Mouse (Mus musculus): ENCODE data around the gene Xkr7. TPM values are rescaled to one million over a fixed set of nuclear protein-coding genes. Genes with fewer than 3 reads are reported as not detected.

The Xkr7 gene
- polyA plus RNA-seq (2016; fragmentation: Nextera tagmentation; extraction: Ambion mirVana) = 0.36 and 0.38 TPM in 2 replicates

DNA sequence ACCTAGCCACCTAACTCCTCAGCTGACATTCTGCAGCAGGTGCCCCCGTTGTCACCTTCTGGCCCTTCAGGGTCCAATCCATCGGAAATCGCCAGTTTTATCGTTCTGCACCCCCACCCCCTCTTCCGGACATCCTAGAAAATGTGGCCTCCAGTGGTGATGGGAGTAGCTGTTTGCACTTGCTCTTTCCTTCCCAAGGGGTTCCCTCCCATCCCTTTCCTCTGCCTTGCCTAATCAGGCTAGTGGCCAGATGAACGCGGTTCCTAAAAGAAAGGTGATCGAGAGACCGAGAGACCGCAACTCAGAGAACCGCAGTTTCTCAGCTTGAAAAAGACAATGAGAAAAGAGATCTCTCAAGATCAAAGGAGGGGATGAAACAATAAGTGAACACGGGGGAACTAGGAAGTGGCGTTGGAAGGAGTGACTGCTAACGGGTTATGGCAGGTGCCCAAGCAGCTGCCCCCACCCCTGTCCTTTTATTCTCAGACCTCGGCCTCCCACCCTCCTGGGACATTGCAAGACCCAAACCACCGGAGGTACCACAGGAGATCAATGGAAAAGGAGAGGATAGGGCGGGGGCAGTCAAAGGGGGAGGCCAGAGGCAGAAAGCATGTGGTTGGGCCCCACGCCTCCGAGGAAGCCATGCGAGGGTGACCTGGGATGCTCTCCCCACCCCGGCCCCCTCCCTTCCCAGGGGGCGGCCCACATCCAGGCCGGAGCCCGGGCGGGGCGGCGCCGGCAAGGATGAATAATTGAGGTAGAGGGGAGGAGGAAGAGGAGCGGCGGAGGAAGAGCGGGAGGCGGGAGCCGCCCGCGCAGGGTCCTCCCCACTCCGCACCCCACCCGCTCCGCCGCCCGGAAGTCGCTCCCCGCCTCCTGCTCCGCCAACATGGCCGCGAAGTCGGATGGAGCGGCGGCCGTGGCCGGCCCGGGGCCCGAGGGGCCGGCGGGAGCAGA lies at the start of gene Xkr7:
Xkr7 (plus strand) TSS at position 727 of the 957 bp plus-strand sequence.
- WGBS = 1% methylated on average over 53 of the region's 54 CpGs
- H3K4me1 ChIP-seq = peaks cover 18% of the 10 kb centered on the region
- no peaks in the 10 kb centered on the region for H3K36me3 ChIP-seq (replicated peaks)
- H3K9me3 ChIP-seq = no peaks in the 10 kb centered on the region
- no peak for DNase-seq (ENCODE audit: low spot score)
- H3K27me3 ChIP-seq (replicated peaks; ENCODE audit: low read depth, poor library complexity, severe bottlenecking) = peaks cover 77% of the 10 kb centered on the region
- H3K4me3 ChIP-seq = peak within 1 kb of the TSS; percentile 64
- H3K27ac ChIP-seq (replicated peaks) = peak within 1 kb of the TSS; percentile 30

DNA sequence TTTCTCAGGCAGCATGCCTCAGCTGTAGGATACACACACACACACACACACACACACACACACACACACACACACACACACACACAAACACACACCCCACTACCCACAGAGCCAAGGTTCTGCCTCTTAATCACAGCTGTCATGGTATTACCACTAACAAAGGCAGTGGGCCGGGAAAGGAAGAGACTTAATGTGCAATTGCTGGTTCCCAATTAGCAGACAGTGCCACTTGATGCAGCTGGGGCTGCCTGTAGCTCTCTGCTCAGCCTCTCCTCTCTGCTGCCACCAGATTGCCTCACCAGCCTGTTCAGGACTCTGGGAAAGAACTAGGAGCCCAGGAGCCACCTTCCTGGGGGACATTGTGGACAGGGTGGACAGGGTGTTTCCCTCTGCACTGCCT lies 46.1 kb upstream of the Xkr7 start:
- WGBS = 27% methylated on average over 1 of the region's 1 CpGs

DNA sequence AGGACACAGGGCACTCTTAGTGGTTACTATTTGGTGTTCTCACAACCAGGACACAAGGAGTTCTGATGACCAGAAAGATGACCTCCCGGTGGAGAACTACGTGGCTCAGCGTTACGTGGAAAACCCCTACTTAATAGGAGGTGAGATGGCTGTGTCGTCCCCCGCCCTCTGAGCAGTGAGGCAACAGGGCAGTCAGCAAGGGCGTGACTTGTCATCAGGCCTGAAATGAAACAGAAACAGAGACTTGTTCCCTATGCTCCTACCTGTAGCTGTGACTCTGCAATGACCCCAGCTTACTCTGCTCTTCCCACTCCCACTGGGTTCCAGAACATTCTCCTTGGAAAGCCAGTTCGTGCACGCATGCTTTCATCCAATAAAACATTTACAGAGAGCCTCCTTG lies 40.1 kb upstream of the Xkr7 start:
- no peaks in the 10 kb centered on the region for H3K9me3 ChIP-seq
- no peak overlapping the region for H3K27ac ChIP-seq (replicated peaks)
- no peaks in the 10 kb centered on the region for H3K36me3 ChIP-seq (replicated peaks)
- 0 out of 2 replicates have a peak, but pooled peaks cover 8% of the 10 kb centered on the region for H3K4me1 ChIP-seq
- no peak for DNase-seq (ENCODE audit: low spot score)
- 87% methylated on average over 9 of the region's 9 CpGs for WGBS
- no peaks in the 10 kb centered on the region for H3K27me3 ChIP-seq (replicated peaks; ENCODE audit: low read depth, poor library complexity, severe bottlenecking)
- no peak overlapping the region for H3K4me3 ChIP-seq

More for the DNA sequence above, 46.1 kb upstream of the Xkr7 start:
- H3K27me3 ChIP-seq (replicated peaks; ENCODE audit: low read depth, poor library complexity, severe bottlenecking) = no peaks in the 10 kb centered on the region
- DNase-seq (ENCODE audit: low spot score) = no peak
- H3K36me3 ChIP-seq (replicated peaks) = no peaks in the 10 kb centered on the region
- no peaks in the 10 kb centered on the region for H3K9me3 ChIP-seq
- H3K27ac ChIP-seq (replicated peaks) = no peak overlapping the region
- peaks cover 5% of the 10 kb centered on the region; the same call in 1 of the 2 replicates for H3K4me1 ChIP-seq
- no peak overlapping the region for H3K4me3 ChIP-seq

DNA sequence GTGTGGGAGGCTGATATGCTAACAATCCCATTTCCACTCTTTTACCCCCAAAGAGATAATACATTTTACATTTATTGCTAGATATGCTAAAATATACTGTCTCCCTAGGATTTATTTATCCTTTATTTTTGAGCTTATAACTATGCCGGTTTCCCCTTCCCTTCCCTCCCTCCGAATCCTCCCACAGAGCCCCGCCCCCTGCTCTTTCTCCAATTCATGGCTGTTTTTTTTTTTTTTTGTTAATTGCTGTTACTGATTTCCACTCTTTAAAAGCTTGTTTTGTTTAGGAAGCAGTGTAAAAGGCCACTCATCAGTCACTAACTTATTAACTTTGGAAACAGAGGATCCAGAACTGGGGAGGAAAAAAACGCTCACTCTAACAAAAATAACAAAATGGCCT lies 34.6 kb upstream of the Xkr7 start:
- no peak overlapping the region for H3K4me3 ChIP-seq
- H3K27me3 ChIP-seq (replicated peaks; ENCODE audit: low read depth, poor library complexity, severe bottlenecking) = no peaks in the 10 kb centered on the region
- 0 out of 2 replicates have a peak, but pooled peaks cover 8% of the 10 kb centered on the region for H3K4me1 ChIP-seq
- H3K36me3 ChIP-seq (replicated peaks) = no peaks in the 10 kb centered on the region
- no peak for DNase-seq (ENCODE audit: low spot score)
- WGBS = 69% methylated on average over 4 of the region's 4 CpGs
- no peaks in the 10 kb centered on the region for H3K9me3 ChIP-seq
- H3K27ac ChIP-seq (replicated peaks) = no peak overlapping the region

DNA sequence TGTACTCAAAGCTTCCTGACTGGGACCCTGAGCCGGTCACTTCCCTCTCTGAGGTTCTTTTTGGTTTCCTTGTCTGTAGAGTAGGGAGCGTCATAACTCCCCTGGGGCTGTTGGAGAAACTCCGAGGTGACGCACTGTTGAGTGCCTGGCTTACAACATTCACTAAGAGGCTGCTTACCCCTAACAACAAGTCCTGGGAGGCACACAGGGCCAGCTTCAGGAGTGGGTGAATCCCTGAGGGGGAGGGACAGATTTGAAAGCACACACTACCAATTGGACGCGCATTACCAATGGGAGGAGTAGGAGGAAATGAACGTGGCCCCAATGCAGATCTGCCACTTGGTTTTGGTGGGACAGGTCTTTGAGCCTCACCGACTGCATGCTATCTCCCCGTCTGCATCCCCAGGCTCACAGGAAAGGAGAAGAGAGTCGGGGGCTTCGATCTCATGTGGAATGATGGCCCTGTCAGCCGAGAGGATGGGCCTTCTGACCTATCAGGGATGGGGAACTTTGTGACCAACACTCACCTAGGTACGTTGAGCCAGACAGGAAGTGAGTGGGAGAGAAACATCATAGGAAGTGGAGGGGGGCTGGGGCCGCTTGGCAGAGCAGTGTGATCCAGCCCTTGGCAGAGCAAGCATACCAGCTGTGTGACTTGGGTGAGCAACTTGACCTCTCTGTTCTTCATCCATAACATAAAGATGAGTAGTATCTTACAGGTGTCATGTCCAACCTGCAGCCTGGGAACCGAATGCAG lies 29.0 kb upstream of the Xkr7 start:
- Histone ChIP-seq H3K4me1 (no peaks in the 10 kb centered on the region; the same call in 1 of the 2 replicates), H3K27me3 (replicated peaks; ENCODE audit: low read depth, poor library complexity, severe bottlenecking) (no peaks in the 10 kb centered on the region), H3K9me3 (no peaks in the 10 kb centered on the region), H3K4me3 (no peak overlapping the region), H3K27ac (replicated peaks) (no peak overlapping the region), H3K36me3 (replicated peaks) (peaks cover 16% of the 10 kb centered on the region)
- no peak for DNase-seq (ENCODE audit: low spot score)
- WGBS = 83% methylated on average over 15 of the region's 15 CpGs

DNA sequence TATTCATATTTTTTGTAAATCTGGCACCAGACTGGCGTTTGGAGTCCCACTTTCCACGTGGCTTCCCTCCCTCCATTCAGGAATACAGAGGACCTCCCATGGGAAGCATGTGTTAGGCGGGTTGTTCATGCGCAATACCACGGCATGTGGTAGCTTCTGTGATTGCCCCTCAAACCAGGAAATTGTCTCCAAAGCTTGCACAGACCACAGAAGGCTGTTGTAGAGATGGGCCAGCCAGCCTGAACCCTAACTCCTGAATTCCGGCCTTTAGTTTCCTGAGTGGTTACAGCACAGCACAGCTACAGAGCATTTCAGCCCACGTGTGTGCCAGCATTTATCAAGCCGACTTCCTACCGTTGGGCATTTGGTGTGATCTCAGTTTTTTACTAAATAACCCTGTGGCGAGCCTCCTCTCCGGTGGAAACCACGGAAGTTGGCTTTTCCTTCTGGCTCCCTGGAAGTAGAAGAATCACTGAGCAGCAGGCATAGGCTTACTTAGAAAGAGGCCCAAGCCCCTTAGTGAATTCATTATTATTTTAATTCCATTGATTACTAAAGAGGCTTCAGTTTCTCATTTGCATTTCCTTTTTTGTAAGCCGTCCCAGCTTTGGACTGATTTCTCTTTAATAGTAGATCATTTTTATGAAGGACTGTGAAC lies 27.8 kb upstream of the Xkr7 start:
- Histone ChIP-seq H3K4me3 (no peak overlapping the region), H3K9me3 (no peaks in the 10 kb centered on the region), H3K27ac (replicated peaks) (no peak overlapping the region), H3K36me3 (replicated peaks) (peaks cover 27% of the 10 kb centered on the region), H3K27me3 (replicated peaks; ENCODE audit: low read depth, poor library complexity, severe bottlenecking) (no peaks in the 10 kb centered on the region), H3K4me1 (no peaks in the 10 kb centered on the region; the same call in 1 of the 2 replicates)
- no peak for DNase-seq (ENCODE audit: low spot score)
- WGBS = 75% methylated on average over 13 of the region's 13 CpGs

DNA sequence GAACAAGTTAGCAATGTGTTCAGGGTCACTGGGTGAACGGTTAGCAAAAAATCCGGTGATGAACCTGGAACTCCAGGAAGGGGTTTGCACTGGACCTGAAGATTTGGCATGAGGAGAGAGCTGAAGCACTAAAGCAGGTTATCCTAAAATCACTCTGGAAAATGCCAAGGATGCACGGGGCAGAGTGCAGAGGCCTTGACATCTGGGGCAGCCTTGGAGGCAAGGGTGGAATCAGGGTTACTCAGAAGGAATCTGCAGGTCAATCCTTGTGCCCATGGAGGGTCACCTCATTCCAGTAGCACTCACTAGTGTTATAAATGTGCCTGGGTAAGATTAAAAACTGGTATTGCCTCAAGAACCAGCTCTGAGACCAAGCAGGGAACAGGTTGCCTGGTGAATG lies 25.7 kb upstream of the Xkr7 start:
- H3K9me3 ChIP-seq = no peaks in the 10 kb centered on the region
- 92% methylated on average over 3 of the region's 3 CpGs for WGBS
- no peak for DNase-seq (ENCODE audit: low spot score)

DNA sequence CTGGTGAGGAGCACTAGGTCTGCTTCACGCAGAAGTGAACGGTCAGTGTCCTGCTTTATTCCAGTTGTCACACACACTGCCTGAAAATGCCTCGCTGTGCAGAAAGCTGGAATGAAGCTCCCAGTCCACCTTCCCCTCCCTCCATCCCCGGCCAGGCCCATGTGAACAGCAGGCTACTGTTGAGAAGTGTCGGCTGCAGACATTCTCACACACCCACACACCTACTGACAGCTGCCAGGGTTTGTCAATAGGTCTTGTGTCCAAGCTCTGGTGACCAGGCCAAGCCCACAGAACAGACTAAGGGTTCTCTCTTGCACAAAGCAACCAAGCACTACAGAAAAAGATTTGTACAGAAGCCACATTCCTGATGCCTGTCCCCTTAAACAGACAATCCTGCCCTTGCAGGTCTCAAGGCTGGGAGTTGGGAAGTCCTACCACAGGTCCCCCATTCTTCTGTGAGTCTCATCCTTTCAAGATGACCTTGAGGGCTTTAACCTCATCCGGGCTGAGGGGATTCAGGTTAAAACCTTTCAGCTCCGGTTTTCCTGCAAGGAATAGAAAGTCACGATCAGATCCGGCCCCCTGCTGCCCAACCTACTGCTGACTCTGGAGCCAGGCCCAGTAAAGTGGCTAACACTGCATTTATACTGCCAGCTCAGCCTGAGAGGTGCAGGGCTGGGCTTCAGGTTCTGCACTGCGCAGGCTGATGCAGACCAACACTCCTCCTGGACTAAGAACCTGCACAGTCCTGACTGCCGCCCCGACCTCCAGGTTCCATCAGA lies 22.3 kb upstream of the Xkr7 start:
- Histone ChIP-seq H3K4me3 (no peak overlapping the region), H3K27ac (replicated peaks) (no peak overlapping the region), H3K27me3 (replicated peaks; ENCODE audit: low read depth, poor library complexity, severe bottlenecking) (no peaks in the 10 kb centered on the region), H3K4me1 (peaks cover 7% of the 10 kb centered on the region), H3K36me3 (replicated peaks) (peaks cover 79% of the 10 kb centered on the region), H3K9me3 (no peaks in the 10 kb centered on the region)
- 88% methylated on average over 12 of the region's 12 CpGs for WGBS
- DNase-seq (ENCODE audit: low spot score) = no peak

More for the DNA sequence above, 25.7 kb upstream of the Xkr7 start:
- Histone ChIP-seq H3K27me3 (replicated peaks; ENCODE audit: low read depth, poor library complexity, severe bottlenecking) (no peaks in the 10 kb centered on the region), H3K4me1 (no peaks in the 10 kb centered on the region; the same call in 1 of the 2 replicates), H3K36me3 (replicated peaks) (peaks cover 49% of the 10 kb centered on the region), H3K27ac (replicated peaks) (no peak overlapping the region), H3K4me3 (no peak overlapping the region)

DNA sequence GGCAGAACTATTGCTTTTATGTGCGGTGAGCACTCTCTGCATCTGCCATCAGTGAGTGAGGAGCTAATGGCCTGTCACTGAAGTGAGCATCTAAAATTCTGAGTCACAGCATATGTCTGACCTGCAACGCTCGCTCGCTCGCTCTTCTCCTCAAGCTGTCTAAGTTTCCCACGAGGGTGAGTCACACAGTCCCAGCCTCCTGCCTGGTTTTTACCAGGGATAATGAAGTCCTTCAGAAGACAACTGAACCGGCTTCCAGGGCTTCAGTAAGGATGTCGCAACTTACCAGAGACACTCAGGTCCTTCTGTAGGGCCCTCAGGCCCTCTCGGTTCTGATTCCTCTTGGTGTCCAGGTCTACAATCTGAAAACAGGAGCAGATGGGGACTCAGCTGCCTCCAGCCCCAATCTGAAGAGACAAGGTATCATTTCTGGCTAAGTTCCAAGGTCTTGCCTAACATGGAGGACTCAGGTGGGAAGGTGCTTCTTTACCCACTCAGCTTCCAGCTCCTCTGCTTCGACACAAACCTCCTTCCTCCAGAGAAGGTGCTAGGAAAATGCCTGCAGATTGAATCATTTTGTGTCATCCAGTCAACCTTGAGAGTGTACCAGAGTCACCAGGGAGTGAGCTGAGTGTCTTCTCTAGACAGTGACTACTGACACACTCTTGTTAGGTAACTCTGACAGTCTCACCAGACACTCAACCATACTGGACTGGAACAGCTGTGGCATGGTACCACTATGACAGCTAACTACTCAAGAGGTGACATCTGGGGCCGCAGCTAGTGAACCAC lies 17.7 kb upstream of the Xkr7 start:
- WGBS = 92% methylated on average over 11 of the region's 11 CpGs
- Histone ChIP-seq H3K27me3 (replicated peaks; ENCODE audit: low read depth, poor library complexity, severe bottlenecking) (peaks cover 15% of the 10 kb centered on the region), H3K9me3 (no peaks in the 10 kb centered on the region), H3K4me3 (peak overlapping the region; percentile 81), H3K4me1 (peaks cover 16% of the 10 kb centered on the region), H3K27ac (replicated peaks) (no peak overlapping the region), H3K36me3 (replicated peaks) (peaks cover 51% of the 10 kb centered on the region)
- DNase-seq (ENCODE audit: low spot score) = no peak

DNA sequence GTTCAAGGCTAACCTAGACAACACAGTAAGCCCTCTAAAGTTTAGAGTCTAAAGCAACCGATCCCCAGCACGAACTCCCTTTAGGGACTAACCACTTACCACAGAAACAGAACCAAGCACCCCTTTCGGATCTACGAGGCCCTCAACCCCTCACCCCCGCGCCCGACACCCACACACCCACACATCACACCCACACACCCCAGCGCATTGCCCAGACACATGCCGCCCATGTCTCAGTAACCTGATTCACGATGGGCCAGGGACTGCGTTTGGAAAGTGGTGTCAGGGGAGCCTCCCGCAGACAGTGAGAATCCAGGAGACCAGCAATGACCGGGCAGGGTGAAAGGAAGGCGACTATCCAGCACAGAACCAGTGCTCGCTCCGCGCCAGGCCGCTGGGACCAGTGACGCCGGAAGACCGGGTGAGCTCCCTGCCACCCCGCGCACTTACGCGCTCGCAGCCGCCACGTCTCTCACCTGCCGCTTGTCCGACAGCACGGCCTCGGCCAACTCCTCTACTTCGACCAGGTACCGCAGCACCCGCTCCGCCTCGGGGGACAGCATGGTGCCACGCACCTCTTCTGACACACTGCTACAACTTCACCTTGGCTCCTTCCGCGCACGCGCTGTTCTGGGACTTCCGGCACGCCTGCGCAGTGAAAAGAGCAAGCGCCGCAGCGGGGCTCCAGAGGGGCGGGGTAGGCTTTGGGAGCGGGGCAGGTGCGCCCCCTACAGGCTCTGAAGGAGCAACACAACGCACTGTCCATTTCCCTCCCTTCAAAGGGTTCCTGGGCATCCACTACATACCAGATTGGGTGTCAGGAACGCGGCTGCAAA lies 16.7 kb upstream of the Xkr7 start, which contains the start of gene Pdrg1:
Pdrg1 (minus strand) TSS at position 670 of the 836 bp plus-strand sequence.
- no peaks in the 10 kb centered on the region for H3K9me3 ChIP-seq
- 2% methylated on average over 54 of the region's 54 CpGs for WGBS
- H3K36me3 ChIP-seq (replicated peaks) = peaks cover 40% of the 10 kb centered on the region
- H3K27ac ChIP-seq (replicated peaks) = peak within 1 kb of the TSS; percentile 85
- peak; percentile 95 for DNase-seq (ENCODE audit: low spot score)
- peaks cover 16% of the 10 kb centered on the region for H3K4me1 ChIP-seq
- peak within 1 kb of the TSS; percentile 81 for H3K4me3 ChIP-seq
- H3K27me3 ChIP-seq (replicated peaks; ENCODE audit: low read depth, poor library complexity, severe bottlenecking) = peaks cover 15% of the 10 kb centered on the region
